Mouse (Mus musculus) lung, adult 10 weeks (tissue): Measurements from ENCODE around the gene Nudcd2. TPM values are rescaled to one million over a fixed set of nuclear protein-coding genes. Genes with fewer than 3 reads are reported as not detected.

Source experiments
- polyA plus RNA-seq: library from polyadenylated mRNA; stranded (reverse); fragments of 350-450 nt; fragmentation: Illumina TruSeq; extraction: RNeasy Lipid Tissue Mini Kit (QIAGEN cat#74804); gene quantifications from one replicate; pipeline ENCODE4 v1.2.3, GENCODE M21; 2014; ENCODE audit warnings: low read depth, low replicate concordance; ENCODE audit not compliant: insufficient read depth

Nudcd2 gene
- polyA plus RNA-seq = 34.1 TPM

GRCm38 (mm10) chr11:40733339-40734174 lies at the start of gene Nudcd2, which contains the start of gene Hmmr:
Gene Nudcd2, plus strand, starts transcription at chr11:40733667.
Gene Hmmr, minus strand, starts transcription at chr11:40733422.

GRCm38 (mm10) chr11:40695103-40695502 lies 38.4 kb upstream of the Nudcd2 start, which contains the start of gene Mat2b:
Gene Mat2b, minus strand, starts transcription at chr11:40695203.

GRCm38 (mm10) chr11:40755109-40755627 lies 21.7 kb downstream of the Nudcd2 start, which contains the start of gene Ccng1:
Gene Ccng1, minus strand, starts transcription at chr11:40755311.

Other genes with a start within 250 kb of the Nudcd2 start
- gene Mat2b, start 38.5 kb upstream of the Nudcd2 start, polyA plus RNA-seq = 69.6 TPM
- 0.17 TPM for gene Hmmr, start 245 bp upstream of the Nudcd2 start, polyA plus RNA-seq
- gene Ccng1, start 21.6 kb downstream of the Nudcd2 start, polyA plus RNA-seq = 45.3 TPM